Mouse (Mus musculus): ENCODE data around the gene Rora.

Gene Rora

DNA sequence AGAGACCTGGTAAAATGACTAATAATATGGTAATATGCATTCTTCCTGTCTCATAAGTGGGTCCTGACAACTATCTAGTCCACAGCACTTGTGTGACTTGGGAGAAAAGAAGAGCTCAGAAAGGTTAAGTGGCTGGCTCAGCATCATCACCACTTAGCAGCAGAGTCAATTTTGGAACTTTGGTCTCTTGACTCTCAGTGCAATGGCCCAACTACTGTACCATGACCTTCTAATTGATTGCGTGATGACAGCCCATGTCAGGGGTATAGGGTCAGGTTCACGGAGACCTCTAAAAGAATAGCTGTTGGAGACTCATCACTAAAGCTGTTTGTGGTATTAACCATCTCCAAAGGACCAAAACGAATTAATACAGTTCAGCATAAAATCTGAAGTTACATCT, 659.7 kb downstream of the Rora start:
- DNase-seq (ENCODE audit: low spot score), result no peak

GRCm38 (mm10) chr9:69314451-69315210, 661.0 kb downstream of the Rora start:
- no peak for DNase-seq (ENCODE audit: low spot score)

DNA sequence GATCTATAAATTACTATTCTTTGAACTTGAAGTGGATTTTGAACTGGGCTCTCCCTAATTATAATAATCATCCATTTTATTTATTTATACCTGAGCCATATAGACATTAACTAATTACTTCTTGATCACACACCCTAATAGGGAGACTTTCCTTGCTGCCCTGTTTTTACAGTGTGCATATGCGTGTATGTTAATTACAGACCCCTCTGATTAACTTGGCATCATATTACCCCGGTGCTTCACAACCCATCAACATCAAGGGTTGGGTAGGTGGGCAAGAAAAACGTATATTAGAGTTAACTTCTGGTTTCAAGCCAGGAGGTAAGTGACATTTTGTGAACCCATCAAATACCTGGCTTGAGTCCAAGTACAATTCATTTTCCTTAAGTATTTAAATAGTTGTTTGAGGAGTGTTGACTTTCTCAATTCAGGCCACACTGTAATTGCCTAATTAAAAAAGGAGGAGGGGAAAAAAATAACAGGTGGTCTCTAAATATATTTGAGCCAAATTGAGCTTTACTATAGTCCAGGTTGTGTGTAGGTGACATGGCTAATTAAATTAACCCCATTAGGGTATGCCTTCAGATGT, 664.0 kb downstream of the Rora start:
- no peak for DNase-seq (ENCODE audit: low spot score)

DNA sequence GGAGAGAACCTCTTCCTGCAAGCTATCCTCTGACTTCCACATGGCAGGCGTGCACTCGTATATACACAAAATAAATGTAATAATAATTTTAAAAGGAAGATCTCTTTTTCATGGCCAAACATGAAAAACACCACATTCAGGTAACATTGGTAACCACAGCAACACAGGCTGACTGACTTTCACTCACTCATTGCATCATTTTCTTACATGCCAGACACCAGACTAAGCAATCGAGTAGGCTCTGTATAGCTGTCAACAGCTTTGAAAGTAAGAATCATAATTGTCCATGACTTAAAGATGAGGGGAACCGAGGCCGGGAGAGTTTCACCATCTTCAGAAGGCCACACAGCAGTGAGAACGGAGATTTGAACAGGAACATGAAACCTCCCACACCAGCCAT, 665.8 kb downstream of the Rora start:
- no peak for DNase-seq (ENCODE audit: low spot score)

DNA sequence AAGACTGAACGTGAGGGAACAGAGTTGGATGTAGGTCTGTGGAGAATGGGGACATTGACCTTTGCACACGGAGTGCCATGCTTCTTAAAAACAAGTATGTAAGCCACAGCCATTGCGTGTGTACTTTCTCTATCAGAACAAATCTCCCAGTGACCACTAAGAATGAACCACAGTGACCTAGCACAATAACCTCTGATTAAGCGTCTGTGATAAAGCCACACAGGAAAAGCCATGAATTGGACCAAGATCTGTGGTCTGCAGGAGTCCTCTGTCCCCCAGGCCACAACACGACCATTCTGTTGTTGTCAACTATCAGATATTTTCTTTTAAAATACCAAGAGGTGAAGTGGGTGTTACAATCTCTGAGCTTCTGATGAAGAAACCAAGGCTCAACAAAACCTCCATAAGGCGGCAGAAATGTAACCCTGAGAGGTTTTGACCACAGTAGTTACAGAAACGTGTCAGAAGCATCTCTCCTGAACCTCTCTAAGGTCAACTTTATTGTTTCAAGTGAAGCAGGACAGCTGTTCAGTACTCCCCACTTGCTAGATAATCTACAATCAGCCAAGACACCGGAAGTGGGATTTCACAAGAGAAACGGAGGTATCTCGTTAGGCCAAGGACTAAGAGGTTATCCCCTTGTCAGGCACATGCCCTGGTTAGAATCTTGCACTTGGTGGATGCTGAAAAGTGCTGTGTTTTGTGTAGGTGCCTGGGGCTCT, 666.5 kb downstream of the Rora start:
- DNase-seq (ENCODE audit: low spot score), result no peak

DNA sequence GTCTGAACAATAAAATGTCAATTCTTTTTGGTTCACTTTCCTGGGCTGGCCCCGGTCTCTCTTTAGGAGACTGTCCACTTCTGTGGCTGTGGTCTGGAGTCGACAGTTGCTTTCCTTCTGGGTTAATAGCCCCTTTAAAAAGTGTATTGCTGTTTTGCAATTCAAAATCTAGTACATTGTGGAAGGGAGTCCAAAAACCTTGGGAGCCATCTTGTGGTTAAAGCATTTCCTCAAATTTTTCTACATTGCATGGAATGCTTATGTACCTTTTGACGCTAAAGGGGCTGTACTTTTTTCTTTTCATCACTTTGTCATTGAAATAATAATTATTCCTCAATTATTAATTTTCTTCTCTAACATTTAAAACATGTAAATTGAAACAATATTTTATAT, 667.0 kb downstream of the Rora start:
- peak; percentile 19 for DNase-seq (ENCODE audit: low spot score)

- DNase-seq (ENCODE audit: low spot score), result no peak
Measured at GRCm38 (mm10) chr9:69321956-69322355, 668.4 kb downstream of the Rora start.

DNA sequence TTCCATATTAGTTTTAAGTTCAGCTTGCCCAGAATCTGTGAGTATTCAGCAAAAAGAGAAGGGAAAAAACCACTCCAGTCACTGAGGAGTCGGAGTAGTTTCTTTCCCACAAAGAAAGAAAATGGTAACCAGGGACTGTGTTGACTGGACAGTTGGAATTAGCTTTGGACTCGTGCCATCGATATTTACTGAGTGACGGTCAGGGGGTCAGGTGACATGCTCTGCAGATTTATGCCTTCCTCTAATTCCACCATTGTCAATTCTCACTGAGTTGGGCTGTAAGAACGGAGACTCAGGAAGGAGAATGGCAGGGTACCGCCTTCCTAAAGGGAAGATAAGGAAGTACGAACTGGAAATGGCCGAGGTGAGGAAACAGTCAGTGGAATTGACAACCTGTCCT, 670.2 kb downstream of the Rora start:
- no peak for DNase-seq (ENCODE audit: low spot score)

DNA sequence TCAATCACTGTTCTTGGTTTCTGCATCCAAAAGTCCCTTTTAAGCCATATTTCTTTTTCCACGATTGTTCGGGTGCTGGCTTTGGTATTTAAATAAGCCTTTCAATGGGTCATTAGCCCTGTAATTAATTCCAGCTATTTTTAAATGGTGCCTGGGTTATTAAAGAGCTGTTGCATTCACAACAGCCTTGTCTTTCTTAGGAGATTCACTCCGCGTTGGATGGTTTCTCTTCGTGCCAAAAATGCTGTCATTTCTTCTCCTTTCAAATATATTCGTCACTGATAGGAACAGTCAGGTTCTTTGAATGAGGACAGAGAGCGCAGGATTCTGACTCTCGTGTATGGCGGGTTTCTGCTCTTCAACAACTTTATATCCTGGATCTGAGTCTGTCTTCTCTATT, 673.5 kb downstream of the Rora start:
- DNase-seq (ENCODE audit: low spot score), result no peak

DNA sequence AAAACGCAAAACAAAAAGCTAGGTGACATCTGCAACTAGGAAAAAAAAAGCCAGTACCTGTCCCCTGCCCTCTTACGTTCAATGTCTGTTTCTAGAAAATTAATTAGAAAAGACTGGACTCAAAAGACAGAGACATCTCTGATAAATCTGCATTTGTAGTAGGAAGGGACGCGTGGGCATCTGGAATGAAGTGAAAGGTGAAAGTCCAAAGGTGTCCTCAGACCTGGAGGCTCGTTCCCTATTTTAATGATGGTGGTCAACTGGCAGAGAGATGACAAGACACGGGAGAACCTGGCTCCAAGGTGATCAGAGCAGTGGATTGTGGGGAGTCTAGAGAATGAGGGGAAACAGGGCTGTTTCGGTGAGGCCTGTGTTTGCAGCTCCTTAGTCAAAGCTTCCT, 674.0 kb downstream of the Rora start:
- no peak for DNase-seq (ENCODE audit: low spot score)

DNA sequence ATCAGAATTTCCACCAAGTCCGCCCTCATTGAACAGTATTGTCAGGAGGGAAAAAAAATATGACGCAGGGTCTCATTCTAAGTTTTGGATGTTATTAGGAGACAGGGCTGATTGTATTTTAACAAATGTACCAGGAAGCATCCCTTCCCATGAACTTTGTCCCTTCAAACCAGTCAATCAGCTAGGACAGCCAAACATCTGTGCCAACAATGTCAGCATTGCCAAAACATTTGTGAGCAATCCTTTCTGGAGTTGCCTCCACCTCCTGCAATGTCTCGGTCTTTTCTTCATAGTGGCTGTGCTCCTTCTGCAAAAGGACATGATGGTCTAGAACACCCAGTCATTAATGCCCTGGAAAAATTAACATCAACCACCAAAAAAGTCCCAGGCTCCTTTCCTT, 678.2 kb downstream of the Rora start:
- DNase-seq (ENCODE audit: low spot score), result no peak

DNA sequence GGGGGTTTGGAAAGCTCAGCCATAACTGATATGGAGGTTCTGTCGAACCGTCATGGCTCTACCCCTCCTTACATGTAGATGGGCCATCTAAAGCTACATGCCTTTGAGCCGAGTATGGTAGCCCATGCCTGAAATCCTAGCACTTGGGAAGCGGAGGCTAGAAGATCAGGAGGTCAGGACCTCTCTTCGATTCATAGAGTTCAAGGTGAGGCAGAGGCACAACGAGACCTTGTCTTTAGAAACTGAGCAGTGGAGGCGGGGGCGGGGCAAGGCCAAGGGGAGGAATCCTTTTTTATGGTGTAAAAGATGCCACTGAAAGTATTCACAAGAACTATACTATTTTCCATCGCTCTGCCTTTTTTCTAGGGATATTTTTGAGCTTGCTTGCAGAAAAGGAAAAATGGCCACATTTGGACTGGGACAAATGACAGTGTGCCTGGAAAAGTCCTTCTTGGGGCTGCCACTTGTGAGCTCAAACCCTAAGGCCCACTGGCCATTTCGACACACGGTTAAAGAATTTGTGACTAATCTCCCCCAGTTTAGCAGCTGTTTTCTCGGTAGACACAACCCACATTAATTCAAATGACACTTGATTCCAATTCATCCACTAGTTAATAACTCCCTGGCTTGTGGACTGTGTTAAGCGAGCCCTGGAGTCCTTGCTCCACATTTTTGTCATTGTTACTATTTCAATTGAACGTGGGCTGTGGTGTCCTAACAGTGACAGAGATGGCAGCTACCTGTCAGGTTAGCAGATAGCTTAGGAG, 679.4 kb downstream of the Rora start:
- no peak for DNase-seq (ENCODE audit: low spot score)

GRCm38 (mm10) chr9:69333654-69334053, 680.1 kb downstream of the Rora start:
- DNase-seq (ENCODE audit: low spot score), result no peak

GRCm38 (mm10) chr9:69334106-69334505, 680.5 kb downstream of the Rora start:
- DNase-seq (ENCODE audit: low spot score), result no peak

GRCm38 (mm10) chr9:69336063-69336462, 682.5 kb downstream of the Rora start:
- no peak for DNase-seq (ENCODE audit: low spot score)

DNA sequence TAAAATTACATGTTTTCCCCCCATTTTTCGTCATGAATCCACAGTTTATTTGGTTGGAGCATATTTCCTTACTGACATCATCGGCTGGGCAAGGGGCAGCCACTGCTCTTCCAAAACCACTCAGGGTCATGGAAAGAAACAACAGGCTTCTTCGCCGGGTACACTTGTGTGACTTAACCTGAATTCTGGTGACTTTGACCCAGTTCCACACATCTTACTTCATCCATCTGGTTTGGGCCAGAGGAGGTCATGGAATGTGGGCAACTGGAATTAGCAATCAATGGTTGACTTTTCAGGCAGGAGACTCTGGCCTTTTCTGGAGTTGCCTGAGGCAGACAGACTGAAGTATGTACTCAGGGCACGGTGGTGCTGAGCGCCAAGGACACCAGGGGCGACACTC, 685.6 kb downstream of the Rora start:
- DNase-seq (ENCODE audit: low spot score), result no peak

DNA sequence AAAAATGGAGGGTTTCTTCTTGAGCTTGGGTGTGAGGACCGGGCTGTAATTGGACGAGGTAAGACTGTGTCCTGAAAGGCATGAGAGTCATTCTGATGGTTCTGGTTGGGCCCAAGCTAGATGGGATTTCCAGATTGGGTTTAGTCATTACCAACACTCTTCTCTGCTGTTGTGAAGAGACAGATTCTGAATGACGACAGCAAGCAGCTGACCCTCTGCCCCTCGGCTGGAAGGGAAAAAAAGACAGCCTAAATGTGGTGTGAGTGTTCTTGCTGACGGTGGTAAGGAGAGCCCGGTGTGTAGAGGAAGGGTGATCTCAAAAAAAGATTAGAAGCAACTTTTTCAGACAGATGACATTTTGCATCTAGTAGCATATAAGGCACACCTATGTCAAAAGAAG, 686.2 kb downstream of the Rora start:
- DNase-seq (ENCODE audit: low spot score), result no peak

DNA sequence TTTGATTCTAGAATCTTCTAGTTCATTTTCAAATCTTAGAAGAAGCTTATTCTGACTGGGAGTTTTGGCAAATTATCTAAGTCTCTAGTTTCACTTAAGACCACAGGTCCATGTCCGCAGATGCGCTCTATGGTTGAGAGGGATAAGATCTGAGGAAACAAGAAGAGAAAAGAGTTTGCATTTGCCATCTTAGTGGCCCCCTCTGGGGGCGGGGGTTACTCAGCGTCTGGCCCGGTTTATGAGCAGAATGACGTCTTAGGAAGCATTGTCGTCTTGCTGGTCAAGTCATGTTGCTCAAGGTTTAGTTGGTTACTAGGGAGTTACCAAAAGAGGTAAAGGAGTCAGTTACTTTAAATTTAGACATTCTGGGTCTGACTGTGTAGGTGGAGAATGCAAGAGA, 686.8 kb downstream of the Rora start:
- no peak for DNase-seq (ENCODE audit: low spot score)

DNA sequence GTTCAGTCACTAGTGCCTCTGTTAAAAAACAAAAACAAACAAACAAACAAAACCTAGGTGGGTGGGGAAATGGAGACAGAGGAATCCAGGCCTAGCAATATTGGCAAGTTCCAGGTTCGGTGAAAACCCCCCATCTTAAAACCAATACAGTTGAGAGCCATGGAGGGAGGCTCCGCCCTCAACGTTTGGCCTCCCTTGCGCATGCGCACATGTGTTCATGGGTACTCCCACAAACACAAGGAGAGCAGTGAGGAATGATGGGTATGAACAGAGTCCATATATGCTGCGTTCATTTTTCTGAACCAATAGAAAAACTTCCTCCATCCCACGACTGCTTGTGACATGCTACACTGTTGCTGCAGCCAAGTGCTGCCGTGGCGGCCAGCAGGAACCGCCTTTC, 690.3 kb downstream of the Rora start:
- no peak for DNase-seq (ENCODE audit: low spot score)

DNA sequence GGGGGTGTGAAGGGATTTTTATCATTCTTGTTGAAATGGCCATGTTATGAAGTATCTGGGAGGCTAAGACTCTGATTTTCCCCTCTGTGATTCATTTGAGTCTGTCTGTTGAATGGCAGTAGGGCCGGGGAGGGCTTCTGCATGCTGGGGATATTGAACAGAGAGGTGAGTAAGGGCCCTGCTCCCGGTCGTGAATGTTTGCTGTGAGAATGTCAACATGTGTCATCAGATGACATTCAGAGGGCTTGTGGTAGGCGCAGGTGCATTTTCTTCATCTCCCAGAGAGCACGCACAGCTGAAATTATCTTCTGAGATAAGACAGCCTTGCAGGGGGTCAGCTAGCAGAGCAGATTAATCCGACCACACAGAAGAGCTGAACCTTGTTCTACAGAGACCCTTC, 692.0 kb downstream of the Rora start:
- DNase-seq (ENCODE audit: low spot score), result no peak

GRCm38 (mm10) chr9:69347796-69348195, 694.2 kb downstream of the Rora start:
- no peak for DNase-seq (ENCODE audit: low spot score)

DNA sequence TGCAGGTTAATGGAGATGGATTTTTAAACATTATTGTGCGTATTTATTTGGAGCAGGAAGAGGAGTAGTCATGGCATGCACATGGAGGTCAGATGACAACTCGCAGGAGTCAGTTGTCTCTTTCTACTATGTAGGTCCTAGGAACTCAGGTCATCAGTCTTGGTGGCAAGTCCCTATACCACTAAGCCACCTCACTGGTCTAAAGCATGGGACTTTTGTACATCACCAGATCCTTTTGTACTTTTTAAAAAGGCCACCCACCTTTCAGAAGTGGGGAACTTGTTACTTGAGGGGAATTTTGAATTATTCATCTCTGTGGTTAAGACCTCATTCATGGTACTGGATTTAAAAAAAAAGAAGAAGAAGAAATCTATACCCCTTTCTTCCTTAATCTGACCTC, 696.0 kb downstream of the Rora start:
- no peak for DNase-seq (ENCODE audit: low spot score)

DNA sequence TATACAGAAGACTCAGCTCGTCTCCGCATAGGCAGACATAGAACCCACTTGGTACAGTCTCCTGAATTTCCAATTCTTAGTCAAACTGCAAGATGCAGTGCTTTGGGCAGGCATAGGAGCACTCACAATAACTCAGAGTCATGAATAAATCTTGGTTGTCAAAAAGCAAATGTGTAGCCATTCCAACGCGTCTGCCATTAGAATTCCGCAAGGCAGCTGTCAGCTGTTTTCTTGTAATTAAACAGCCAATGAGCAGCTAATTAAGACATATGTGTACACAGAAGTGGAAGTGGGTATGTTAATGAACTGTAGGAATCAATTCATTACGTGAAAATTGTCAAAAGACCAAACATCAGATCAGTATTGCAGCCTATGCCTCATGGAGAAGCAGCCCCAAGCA, 700.6 kb downstream of the Rora start:
- DNase-seq (ENCODE audit: low spot score), result no peak

All from embryo, embryonic 10.5 days (tissue).